8 mouse cellular contexts compared by ENCODE assay signal in the genomic region with DNA sequence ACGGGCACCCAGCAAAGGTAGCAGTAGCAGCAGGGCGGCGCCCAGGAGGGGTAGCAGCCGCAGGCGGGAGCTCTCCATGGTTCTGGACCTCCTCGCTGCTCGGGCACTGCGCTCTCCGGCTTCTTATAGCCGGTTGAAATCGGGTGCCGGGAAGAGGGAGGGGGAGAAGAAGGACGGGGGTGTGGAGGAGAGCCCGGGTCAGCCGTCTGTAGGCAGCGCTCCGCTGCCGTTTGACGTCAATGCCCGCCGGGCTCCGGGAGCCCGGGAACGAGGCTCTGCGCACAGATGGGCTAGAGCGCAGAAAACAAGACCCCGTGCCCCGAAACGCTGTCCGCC. TPM values are rescaled to one million over a fixed set of nuclear protein-coding genes. Genes with fewer than 3 reads are reported as not detected.
DNase-seq lines count a peak whose midpoint lies in the region; ATAC-seq and TF ChIP-seq lines count a peak whose summit lies in the region.

No protein-coding gene starts in this region.

- 2% methylated on average over 30 of the region's 30 CpGs for WGBS in heart, adult 2 months
- 2% methylated on average over 30 of the region's 30 CpGs for WGBS in kidney, adult 2 months
- WGBS in stomach, embryonic 14.5 days: 2% methylated on average over 30 of the region's 30 CpGs

- H3K9me3 ChIP-seq in stomach, embryonic 14.5 days (ENCODE audit: control insufficient read depth, low read depth, low read length): no peaks in the 10 kb centered on the region

- H3K36me3 ChIP-seq in heart, adult 2 months (ENCODE audit: control insufficient read depth, insufficient read depth, low read length): no peaks in the 10 kb centered on the region
- no peaks in the 10 kb centered on the region for H3K36me3 ChIP-seq in kidney, adult 2 months (ENCODE audit: control insufficient read depth, insufficient read depth, low read length)
- no peaks in the 10 kb centered on the region for H3K36me3 ChIP-seq in stomach, embryonic 14.5 days (ENCODE audit: control insufficient read depth, insufficient read depth, low read length)

- peak; percentile 83 for ATAC-seq in megakaryocyte progenitor cell, adult 5-6 weeks (replicated peaks; ENCODE audit: poor library complexity)
- ATAC-seq in stomach, embryonic 14.5 days (ENCODE audit: insufficient number of reproducible peaks, insufficient read depth, low FRiP score, low read depth): peak; percentile 58; the same call in 1 of the 2 replicates

- no peak overlapping the region for H3K4me3 ChIP-seq in heart, adult 2 months
- no peak overlapping the region for H3K4me3 ChIP-seq in kidney, adult 2 months (ENCODE audit: insufficient read depth, low read depth, low read length)
- no peak overlapping the region for H3K4me3 ChIP-seq in stomach, embryonic 14.5 days (ENCODE audit: low read depth, low read length)

- H3K79me2 ChIP-seq in heart, adult 2 months (replicated peaks; ENCODE audit: control insufficient read depth, insufficient read depth, low read length): no peaks in the 10 kb centered on the region

- peak; percentile 14 for DNase-seq in right cerebral cortex, postnatal 25 days
- no peak for DNase-seq in right cerebral cortex, postnatal 36 days (ENCODE audit: low spot score in 2 of 2)
- peak; percentile 19 to 42 for DNase-seq in adrenal gland, postnatal 4 days (ENCODE audit: low spot score in 2 of 2)
- peak; percentile 8 to 36 for DNase-seq in heart, adult 2 months
- peak; percentile 31 for DNase-seq in kidney, adult 2 months
- no peak for DNase-seq in MN1 (ENCODE audit: low spot score)

- H3K27me3 ChIP-seq in heart, adult 2 months (ENCODE audit: control insufficient read depth, insufficient read depth, low read length): peaks cover 5% of the 10 kb centered on the region; the same call in 1 of the 2 replicates
- H3K27me3 ChIP-seq in kidney, adult 2 months (replicated peaks; ENCODE audit: control insufficient read depth, insufficient read depth, low read length): no peaks in the 10 kb centered on the region; the same call in 1 of the 2 replicates
- H3K27me3 ChIP-seq in stomach, embryonic 14.5 days (ENCODE audit: control insufficient read depth, insufficient read depth, low read length): peaks cover 22% of the 10 kb centered on the region

- peak overlapping the region; percentile 25 for H3K4me2 ChIP-seq in stomach, embryonic 14.5 days (replicated peaks; ENCODE audit: low read depth, low read length)

- no peak overlapping the region for H3K27ac ChIP-seq in heart, adult 2 months
- H3K27ac ChIP-seq in kidney, adult 2 months (ENCODE audit: insufficient read depth, low read depth, low read length): no peak overlapping the region
- no peak overlapping the region for H3K27ac ChIP-seq in stomach, embryonic 14.5 days (ENCODE audit: low read length)

- intact Hi-C loops in heart, adult 2 months (cut with DNase I): no loop called here

- no peak overlapping the region for H3K9ac ChIP-seq in heart, adult 2 months (ENCODE audit: low read depth, low read length)
- H3K9ac ChIP-seq in stomach, embryonic 14.5 days (replicated peaks; ENCODE audit: low read depth, low read length): no peak overlapping the region

- H3K4me1 ChIP-seq in heart, adult 2 months (ENCODE audit: control insufficient read depth, insufficient read depth, low read length): no peaks in the 10 kb centered on the region
- H3K4me1 ChIP-seq in kidney, adult 2 months (ENCODE audit: control insufficient read depth, insufficient read depth, low read length): no peaks in the 10 kb centered on the region
- H3K4me1 ChIP-seq in stomach, embryonic 14.5 days (ENCODE audit: control insufficient read depth, insufficient read depth, low read length): no peaks in the 10 kb centered on the region

- TF ChIP-seq EP300 in heart, adult 2 months (IDR thresholded peaks at IDR 0.05; ENCODE audit: insufficient read depth, low read depth, low read length): no peak

- no peak for TF ChIP-seq POLR2A in heart, adult 2 months (IDR thresholded peaks at IDR 0.05; ENCODE audit: insufficient read depth, low read depth, low read length)
- TF ChIP-seq POLR2A in kidney, adult 2 months (IDR thresholded peaks at IDR 0.05; ENCODE audit: low read depth, low read length): no peak

- no peak for TF ChIP-seq CTCF in heart, adult 2 months (IDR thresholded peaks at IDR 0.05)
- no peak for TF ChIP-seq CTCF in kidney, adult 2 months (conservative IDR thresholded peaks at IDR 0.05; ENCODE audit: insufficient read depth, insufficient read length, low read depth, low read length)

RNA-seq across cellular contexts. Expression of a gene that starts 0.4 kb away (rescaled TPM):
- total RNA-seq in adrenal gland, postnatal 4 days (2021): 10 to 100 TPM; 33.4 to 36.1 TPM
- total RNA-seq in heart, adult 2 months (2021): under 1 TPM; 0.26 to 0.41 TPM
- 0.25 and 0.79 TPM in 2 replicates for polyA plus RNA-seq in heart, adult 2 months (2012; rRNA removed)
- not detected in 2 replicates for polyA plus RNA-seq in kidney, adult 2 months (2012; rRNA removed)
- total RNA-seq in megakaryocyte progenitor cell, adult 5-6 weeks (2015): not detected in 2 replicates
- not detected in 2 replicates for total RNA-seq in megakaryocyte progenitor cell, adult 5-6 weeks (2017)
- 40.7 and 48.9 TPM in 2 replicates for polyA plus RNA-seq in stomach, embryonic 14.5 days (2014; fragmentation: Nextera tagmentation; extraction: Ambion mirVana)

Comparison
In these comparisons a context has a peak if more than half of its experiments do, and no peak if none do; other contexts are left out.
1. DNase-seq: peak in right cerebral cortex, postnatal 25 days (single experiment), adrenal gland, postnatal 4 days (2 of 2), heart, adult 2 months (2 of 2) and kidney, adult 2 months (single experiment); none in right cerebral cortex, postnatal 36 days (0 of 2) and MN1 (single experiment).
2. RNA of a gene that starts 0.4 kb away (total RNA-seq): 33.4 to 36.1 TPM in adrenal gland, postnatal 4 days; 0.26 to 0.41 TPM in heart, adult 2 months and not detected in megakaryocyte progenitor cell, adult 5-6 weeks; every median in the first group is over 10 times any median in the second.